Mouse (Mus musculus) myocyte (in vitro differentiated cells): ENCODE results near the gene Rsg1. TPM values are rescaled to one million over a fixed set of nuclear protein-coding genes. Genes with fewer than 3 reads are reported as not detected.

ENCODE experiments used
- H3K27me3 ChIP-seq: one replicate; pipeline ENCODE4 v1.6.1; 2011; ENCODE audit not compliant: control insufficient read depth, insufficient read depth, insufficient read length
- H3K36me3 ChIP-seq: one replicate; pipeline ENCODE4 v1.6.1; 2011; ENCODE audit not compliant: control insufficient read depth, insufficient read depth
- H3K4me2 ChIP-seq: one replicate; pipeline ENCODE4 v1.6.1; 2011; ENCODE audit warnings: low read depth, control low read depth
- H3K4me3 ChIP-seq: one replicate; pipeline ENCODE4 v1.5.1; 2011; ENCODE audit warnings: mild to moderate bottlenecking, control low read depth, moderate library complexity
- H3K79me2 ChIP-seq: one replicate; pipeline ENCODE4 v1.6.1; 2011; ENCODE audit not compliant: control insufficient read depth, insufficient read depth
- H3ac ChIP-seq: one replicate; pipeline ENCODE4 v1.6.1; 2011; ENCODE audit not compliant: control insufficient read depth, insufficient read length
- CEBPB ChIP-seq: IDR thresholded peaks from 2 replicates; pipeline ENCODE4 v1.6.1; 2011; ENCODE audit warnings: mild to moderate bottlenecking, moderate library complexity; ENCODE audit not compliant: poor library complexity, insufficient read depth, severe bottlenecking
- E2F4 ChIP-seq: IDR thresholded peaks from one replicate; pipeline ENCODE4 v1.6.1; 2011; ENCODE audit warnings: mild to moderate bottlenecking, control low read depth, moderate library complexity; ENCODE audit not compliant: insufficient read depth
- MAX ChIP-seq: IDR thresholded peaks from one replicate; pipeline ENCODE4 v1.6.1; 2011; ENCODE audit warnings: low read depth, mild to moderate bottlenecking, control low read depth
- MYOD1 ChIP-seq, 3 experiments: IDR thresholded peaks; one replicate each; pipeline ENCODE4 v1.6.1; 2011; ENCODE audit warnings: control low read depth in 2 of 3, low read depth in 2 of 3, mild to moderate bottlenecking in 2 of 3, moderate library complexity in 1 of 3; ENCODE audit not compliant: insufficient read length in 2 of 3, control insufficient read depth in 1 of 3
- MYOG ChIP-seq, 3 experiments: IDR thresholded peaks; one replicate each; pipeline ENCODE4 v1.6.1; 2011; ENCODE audit warnings: control low read depth in 2 of 3, low read depth in 2 of 3, mild to moderate bottlenecking in 2 of 3; ENCODE audit not compliant: insufficient read length in 2 of 3, control insufficient read depth in 1 of 3, insufficient read depth in 1 of 3
- POLR2A ChIP-seq: IDR thresholded peaks from one replicate; pipeline ENCODE4 v1.6.1; 2011; ENCODE audit warnings: low read depth, mild to moderate bottlenecking, control low read depth, moderate library complexity; ENCODE audit not compliant: insufficient read length
- POLR2AphosphoS2 ChIP-seq: IDR thresholded peaks from one replicate; pipeline ENCODE4 v1.6.1; 2011; ENCODE audit warnings: low read depth, control low read depth; ENCODE audit not compliant: insufficient read length
- REST ChIP-seq: IDR thresholded peaks from one replicate; pipeline ENCODE4 v1.6.1; 2011; ENCODE audit warnings: mild to moderate bottlenecking, control low read depth, moderate library complexity; ENCODE audit not compliant: insufficient read depth, insufficient read length
- SRF ChIP-seq: IDR thresholded peaks from one replicate; pipeline ENCODE4 v1.6.1; 2011; ENCODE audit warnings: low read depth; ENCODE audit not compliant: control insufficient read depth, insufficient read length
- TCF12 ChIP-seq: IDR thresholded peaks from one replicate; pipeline ENCODE4 v1.6.1; 2011; ENCODE audit warnings: mild to moderate bottlenecking, control low read depth; ENCODE audit not compliant: poor library complexity, insufficient read depth, severe bottlenecking
- TCF3 ChIP-seq: IDR thresholded peaks from one replicate; pipeline ENCODE4 v1.6.1; 2011; ENCODE audit warnings: low read depth, control low read depth; ENCODE audit not compliant: insufficient read length
- USF1 ChIP-seq: IDR thresholded peaks from one replicate; pipeline ENCODE4 v1.6.1; 2011; ENCODE audit warnings: low read depth, mild to moderate bottlenecking, control low read depth, moderate library complexity
- polyA plus RNA-seq: library from polyadenylated mRNA; unstranded; fragments of >200 nt; fragmentation: generic; extraction: Trizol; gene quantifications from one replicate; pipeline ENCODE4 v1.2.1, GENCODE M21; 2012; ENCODE audit warnings: missing spikeins

The Rsg1 gene
- polyA plus RNA-seq, 1 experiment: 0.78 TPM

DNA sequence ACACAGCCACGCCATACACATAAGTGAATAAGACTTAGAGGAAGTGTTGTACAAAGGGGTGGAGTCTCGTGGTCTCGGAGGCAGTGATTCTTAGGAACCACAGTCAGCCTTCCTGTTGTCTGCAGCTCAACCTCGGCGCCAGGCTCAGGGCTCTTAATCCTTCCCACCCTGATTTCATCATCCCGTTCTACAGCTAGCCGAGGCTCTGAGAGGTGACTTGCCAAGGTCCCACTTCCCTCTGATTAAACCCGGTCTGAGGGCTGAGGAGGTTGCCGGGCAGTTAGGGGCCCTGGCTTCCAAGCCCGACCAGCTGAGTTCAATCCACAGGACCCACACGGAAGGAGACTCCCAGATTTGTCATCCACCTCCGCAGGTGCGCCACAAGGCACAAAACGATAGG, 59.1 kb downstream of the Rsg1 start:
- Histone ChIP-seq H3K79me2 (no peaks in the 10 kb centered on the region), H3K4me2 (peak overlapping the region; percentile 96), H3K27me3 (no peaks in the 10 kb centered on the region), H3ac (no peak overlapping the region), H3K36me3 (no peaks in the 10 kb centered on the region), H3K4me3 (peak overlapping the region; percentile 17)
- TF ChIP-seq MYOD1 (IDR thresholded peaks at IDR 0.05; ENCODE audit: control insufficient read depth in 1 of 3, insufficient read length in 2 of 3, low read depth in 2 of 3) (no peak), E2F4 (no peak), MAX (no peak), TCF12 (no peak), MYOG (IDR thresholded peaks at IDR 0.05; ENCODE audit: control insufficient read depth in 1 of 3, insufficient read depth in 1 of 3, insufficient read length in 2 of 3, low read depth in 2 of 3) (no peak), POLR2A (peak; percentile 59), USF1 (no peak), POLR2AphosphoS2 (peak; percentile 72), REST (no peak), TCF3 (no peak), CEBPB (peak; percentile 64; the same call in 1 of the 2 replicates)

DNA sequence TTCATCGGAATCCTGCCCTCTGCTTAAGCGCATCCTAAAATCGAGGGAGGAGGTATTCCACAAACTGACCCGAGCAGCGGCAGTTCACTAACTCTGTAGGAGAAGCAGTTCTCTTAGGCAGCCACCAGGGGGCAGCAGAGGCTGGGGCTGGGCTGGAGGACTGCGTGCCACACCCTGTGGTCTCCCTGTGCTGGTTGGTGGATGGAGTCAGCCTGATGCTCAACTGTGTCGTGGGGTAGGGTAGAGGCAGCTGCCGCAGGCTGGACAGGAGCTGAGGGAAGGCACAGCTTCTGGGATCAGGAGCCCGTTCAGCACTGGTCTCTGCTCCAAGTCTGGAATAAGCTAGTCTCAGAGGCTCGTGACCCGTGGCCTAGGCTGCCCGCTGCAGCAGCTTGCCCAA, 59.5 kb downstream of the Rsg1 start:
- no peaks in the 10 kb centered on the region for H3K36me3 ChIP-seq
- TF ChIP-seq CEBPB: no peak
- peak; percentile 85 for TF ChIP-seq POLR2AphosphoS2
- no peak for TF ChIP-seq MAX
- TF ChIP-seq REST: no peak
- TF ChIP-seq E2F4: no peak
- peak in 2 of 3 experiments; percentile 77 to 94 for TF ChIP-seq MYOD1 (IDR thresholded peaks at IDR 0.05; ENCODE audit: control insufficient read depth in 1 of 3, insufficient read length in 2 of 3, low read depth in 2 of 3)
- no peak for TF ChIP-seq TCF12
- TF ChIP-seq USF1: no peak
- TF ChIP-seq MYOG (IDR thresholded peaks at IDR 0.05; ENCODE audit: control insufficient read depth in 1 of 3, insufficient read depth in 1 of 3, insufficient read length in 2 of 3, low read depth in 2 of 3): peak; percentile 20 to 94 (median 80)
- TF ChIP-seq POLR2A: peak; percentile 91
- no peak for TF ChIP-seq SRF
- TF ChIP-seq TCF3: no peak
- H3K4me2 ChIP-seq: peak overlapping the region; percentile 96
- H3K79me2 ChIP-seq: no peaks in the 10 kb centered on the region
- H3ac ChIP-seq: peak overlapping the region; percentile 1
- H3K27me3 ChIP-seq: no peaks in the 10 kb centered on the region
- H3K4me3 ChIP-seq: peak overlapping the region; percentile 17

DNA sequence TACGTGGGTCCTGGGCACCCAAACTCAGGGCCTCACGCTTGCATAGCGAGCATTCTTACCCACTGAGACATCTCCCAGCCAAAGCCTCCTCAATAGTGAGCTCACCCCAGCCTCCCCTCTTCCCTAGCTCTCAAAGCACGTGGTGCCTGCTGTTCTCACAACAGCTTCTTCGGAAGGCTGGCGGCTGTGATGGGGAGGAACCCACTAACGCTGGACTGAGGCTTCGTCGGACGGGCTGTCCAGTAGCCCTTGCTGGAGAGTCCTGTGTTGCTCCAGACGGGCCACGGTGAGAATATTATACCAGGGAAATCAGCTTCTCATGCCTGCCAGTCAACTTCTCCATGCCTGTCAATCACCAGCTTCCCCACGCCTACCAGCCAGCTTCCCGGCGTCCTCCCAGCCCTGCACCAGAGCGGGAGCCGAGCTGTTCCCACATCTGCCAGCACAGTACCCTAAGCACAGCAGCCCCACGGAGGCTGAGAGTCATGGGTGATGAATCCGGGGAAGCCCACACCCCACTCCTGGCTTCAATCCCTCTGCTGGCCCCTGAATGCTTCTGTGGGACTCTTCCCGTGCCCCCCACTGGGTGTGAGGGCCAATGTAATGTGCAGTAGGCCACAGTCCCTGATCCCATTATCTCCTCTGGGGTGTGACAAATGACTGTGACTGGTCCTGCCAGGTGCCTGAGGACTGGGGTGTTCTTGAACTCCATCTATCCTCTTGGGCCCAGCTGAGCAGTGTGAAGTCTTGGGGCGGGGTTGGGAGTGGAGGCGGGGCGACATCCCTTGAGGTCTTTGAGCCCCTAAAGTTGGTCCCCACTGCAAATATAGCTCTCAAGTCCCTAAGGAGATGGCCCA, 61.0 kb downstream of the Rsg1 start:
- TF ChIP-seq USF1 (peak; percentile 88), CEBPB (no peak), MYOG (IDR thresholded peaks at IDR 0.05; ENCODE audit: control insufficient read depth in 1 of 3, insufficient read depth in 1 of 3, insufficient read length in 2 of 3, low read depth in 2 of 3) (peak in 1 of 3 experiments; percentile 8), SRF (no peak), MYOD1 (IDR thresholded peaks at IDR 0.05; ENCODE audit: control insufficient read depth in 1 of 3, insufficient read length in 2 of 3, low read depth in 2 of 3) (peak in 2 of 3 experiments; percentile 15 to 67), TCF3 (no peak), POLR2A (peak; percentile 40), MAX (peak; percentile 90), E2F4 (no peak), TCF12 (no peak), REST (no peak), POLR2AphosphoS2 (peak; percentile 6)
- Histone ChIP-seq H3K4me2 (peak overlapping the region; percentile 96), H3K27me3 (no peaks in the 10 kb centered on the region), H3K36me3 (no peaks in the 10 kb centered on the region), H3K79me2 (no peaks in the 10 kb centered on the region), H3ac (peak overlapping the region; percentile 1), H3K4me3 (peak overlapping the region; percentile 17)

Other genes with a start within 250 kb of the Rsg1 start
- 22.0 TPM for gene Atp13a2, start 227.1 kb upstream of the Rsg1 start, polyA plus RNA-seq
- 0.53 TPM for gene Mfap2, start 203.5 kb upstream of the Rsg1 start, polyA plus RNA-seq
- 3.9 TPM for gene Crocc, start 153.4 kb upstream of the Rsg1 start, polyA plus RNA-seq
- gene Necap2, start 135.6 kb upstream of the Rsg1 start, polyA plus RNA-seq: 85.6 TPM
- not detected for gene Spata21, start 125.6 kb upstream of the Rsg1 start, polyA plus RNA-seq
- 107 TPM for gene Szrd1, start 74.2 kb upstream of the Rsg1 start, polyA plus RNA-seq
- gene Fbxo42, start 66.0 kb upstream of the Rsg1 start, polyA plus RNA-seq: 13.2 TPM
- gene Arhgef19, start 25.5 kb downstream of the Rsg1 start, polyA plus RNA-seq: 28.6 TPM
- gene Epha2, start 87.3 kb downstream of the Rsg1 start, polyA plus RNA-seq: 46.8 TPM
- 0.77 TPM for gene Fam131c, start 154.3 kb downstream of the Rsg1 start, polyA plus RNA-seq
- gene Clcnka, start 184.8 kb downstream of the Rsg1 start, polyA plus RNA-seq: 0.85 TPM
- 0.23 TPM for gene Clcnkb, start 202.1 kb downstream of the Rsg1 start, polyA plus RNA-seq
- 31.1 TPM for gene Hspb7, start 206.8 kb downstream of the Rsg1 start, polyA plus RNA-seq
- not detected for gene Srarp, start 222.1 kb downstream of the Rsg1 start, polyA plus RNA-seq
- 30.1 TPM for gene Zbtb17, start 230.7 kb downstream of the Rsg1 start, polyA plus RNA-seq